Mouse (Mus musculus): ENCODE measurements around the gene Chd2.
"Not testable (repeated sequence)": the region's sequence is repeated elsewhere in the genome, so short reads cannot be mapped to it uniquely, and the experiment has no call there.

Chd2 gene

GRCm38 (mm10) chr7:73541412-73542130, at the start of gene Chd2:
Gene Chd2, minus strand, starts transcription at chr7:73541830.
- DNase-seq, result peak; percentile 83

GRCm38 (mm10) chr7:73590757-73591156, 49.1 kb upstream of the Chd2 start:
- DNase-seq, result no peak

DNA sequence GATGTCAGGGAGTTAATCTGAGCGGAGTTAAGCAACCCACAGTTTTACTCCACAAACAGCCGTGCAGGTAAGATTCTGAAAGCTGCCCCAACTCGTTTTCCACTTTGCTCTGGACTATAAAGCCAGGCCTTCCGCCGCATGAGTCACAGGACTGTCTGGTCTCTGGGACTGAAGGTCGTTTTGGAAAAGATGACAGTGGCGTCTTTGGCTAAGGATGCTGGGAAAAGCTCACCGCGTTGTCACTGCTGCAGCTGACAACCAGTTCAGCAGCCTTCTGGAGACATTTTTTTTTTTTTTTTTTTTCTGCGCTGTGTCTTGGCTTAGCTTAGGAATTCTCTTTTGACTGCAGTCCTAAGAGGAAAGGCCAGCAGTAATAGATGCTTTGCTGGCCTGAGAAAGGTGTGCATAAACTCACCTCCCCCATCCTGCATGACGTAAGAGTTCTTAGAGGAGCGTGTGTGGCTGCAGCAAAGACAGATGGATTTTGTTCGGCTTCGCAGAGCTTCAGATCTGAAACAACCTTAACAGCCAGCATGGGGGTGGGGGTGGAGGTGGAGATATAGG, 47.7 kb upstream of the Chd2 start:
- DNase-seq, result peak; percentile 58

DNA sequence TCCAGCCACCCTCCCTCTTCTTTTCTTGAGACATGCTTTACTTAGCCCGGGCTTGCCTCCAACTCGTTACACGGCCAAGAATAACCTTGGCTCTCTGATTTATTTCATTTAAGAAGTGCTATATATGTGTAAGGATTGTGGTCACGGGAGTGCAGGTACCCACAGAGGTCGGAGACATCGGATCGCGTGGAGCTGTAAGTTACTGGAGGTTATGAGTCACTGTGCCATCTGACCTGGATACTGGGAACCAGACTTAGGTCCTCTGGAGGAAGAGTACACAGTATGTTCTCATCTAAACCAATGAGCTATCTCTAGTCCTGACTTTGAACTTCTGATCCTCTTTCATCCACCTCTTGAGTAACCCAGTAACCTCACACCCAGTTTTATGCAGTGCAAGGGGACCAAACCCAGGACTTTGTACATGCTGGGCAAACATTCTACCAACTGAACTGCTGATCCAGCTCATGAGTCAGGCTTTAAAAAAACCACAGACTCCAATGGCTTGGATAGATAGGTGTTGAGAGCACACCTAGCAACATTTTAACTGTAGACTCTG, 46.8 kb upstream of the Chd2 start:
- DNase-seq, result peak; percentile 55

DNA sequence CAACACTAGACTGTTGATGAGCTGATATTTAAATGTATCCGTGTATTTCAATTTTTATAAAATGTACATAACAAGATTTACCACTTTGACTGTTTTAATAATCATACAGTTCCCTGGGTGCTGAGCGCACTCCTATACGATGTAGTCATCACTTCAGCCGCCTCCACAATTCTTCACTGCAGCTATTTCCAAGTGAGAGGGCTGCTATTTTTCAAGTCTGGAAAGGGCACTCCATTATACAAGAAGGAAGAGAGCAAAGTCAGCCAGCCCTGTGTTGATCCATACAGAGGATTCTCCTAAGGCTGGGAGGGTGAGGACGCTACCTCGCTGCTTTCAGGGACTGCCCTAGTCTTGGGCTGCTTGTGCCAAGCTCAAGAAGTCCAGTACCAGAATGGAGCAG, 45.1 kb upstream of the Chd2 start:
- DNase-seq, result no peak

GRCm38 (mm10) chr7:73586206-73586605, 44.6 kb upstream of the Chd2 start:
- DNase-seq, result no peak

DNA sequence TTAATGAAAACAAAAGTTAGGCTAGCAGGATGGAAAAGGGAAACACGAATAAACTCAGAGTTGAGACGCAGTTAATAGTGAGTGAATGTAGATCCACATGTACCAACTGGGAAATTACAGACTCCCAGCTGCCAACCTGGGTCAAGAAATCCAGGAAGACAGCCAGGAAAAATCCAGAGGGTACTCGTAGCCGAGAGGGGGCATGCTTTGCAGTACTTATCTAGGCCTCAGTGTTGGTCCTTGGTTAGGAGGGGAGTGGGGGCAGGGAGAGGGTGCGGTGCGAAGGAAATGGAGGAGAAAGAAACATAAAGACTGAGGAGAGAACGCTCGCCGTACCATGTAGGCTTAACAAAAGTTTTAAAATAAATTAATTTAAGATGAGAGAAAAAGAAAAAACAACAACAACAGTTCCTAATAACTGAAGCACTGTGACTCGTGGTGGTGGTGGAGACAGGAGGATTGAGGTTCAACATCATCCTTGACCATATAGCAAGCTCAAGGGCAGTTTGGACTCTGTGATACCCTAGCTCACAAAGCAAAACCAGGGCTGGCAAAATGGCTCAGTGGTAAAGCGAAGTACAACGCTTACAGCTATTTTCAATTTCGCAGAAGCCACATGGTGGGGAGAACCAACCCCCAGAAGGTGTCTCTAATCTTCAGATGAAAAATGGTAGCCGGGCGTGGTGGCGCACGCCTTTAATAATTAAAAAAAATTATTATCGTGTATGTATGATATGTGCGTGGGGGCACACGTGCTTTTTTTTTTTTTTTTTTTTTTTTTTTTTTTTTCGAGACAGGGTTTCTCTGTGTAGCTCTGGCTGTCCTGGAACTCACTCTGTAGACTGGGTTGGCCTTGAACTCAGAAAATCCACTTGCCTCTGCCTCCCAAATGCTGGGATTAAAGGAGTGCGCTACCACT, 43.7 kb upstream of the Chd2 start:
- no peak for DNase-seq

- DNase-seq, result peak; percentile 65
Measured at GRCm38 (mm10) chr7:73584009-73584995, 42.7 kb upstream of the Chd2 start.

DNA sequence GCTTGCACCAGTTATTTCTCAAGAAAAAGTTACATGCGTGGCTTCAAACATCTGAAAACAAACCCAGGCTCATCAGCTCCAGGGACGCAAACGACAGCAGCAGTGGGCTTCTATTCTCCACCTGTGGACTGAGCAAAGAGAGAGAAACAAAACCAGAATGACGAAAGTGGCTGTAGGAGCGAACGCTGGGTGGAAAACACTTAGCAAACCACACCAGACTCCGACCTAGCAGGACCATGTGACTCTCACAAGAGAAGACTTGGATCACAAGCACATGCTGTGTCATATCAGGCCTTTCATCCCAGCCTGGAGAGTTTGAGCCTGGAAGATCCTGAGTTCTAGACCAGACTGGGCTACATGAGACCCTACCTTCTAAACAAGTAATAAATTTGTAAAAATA, 41.8 kb upstream of the Chd2 start:
- DNase-seq, result no peak

- no peak for DNase-seq
Measured at GRCm38 (mm10) chr7:73581836-73582375, 40.3 kb upstream of the Chd2 start.

DNA sequence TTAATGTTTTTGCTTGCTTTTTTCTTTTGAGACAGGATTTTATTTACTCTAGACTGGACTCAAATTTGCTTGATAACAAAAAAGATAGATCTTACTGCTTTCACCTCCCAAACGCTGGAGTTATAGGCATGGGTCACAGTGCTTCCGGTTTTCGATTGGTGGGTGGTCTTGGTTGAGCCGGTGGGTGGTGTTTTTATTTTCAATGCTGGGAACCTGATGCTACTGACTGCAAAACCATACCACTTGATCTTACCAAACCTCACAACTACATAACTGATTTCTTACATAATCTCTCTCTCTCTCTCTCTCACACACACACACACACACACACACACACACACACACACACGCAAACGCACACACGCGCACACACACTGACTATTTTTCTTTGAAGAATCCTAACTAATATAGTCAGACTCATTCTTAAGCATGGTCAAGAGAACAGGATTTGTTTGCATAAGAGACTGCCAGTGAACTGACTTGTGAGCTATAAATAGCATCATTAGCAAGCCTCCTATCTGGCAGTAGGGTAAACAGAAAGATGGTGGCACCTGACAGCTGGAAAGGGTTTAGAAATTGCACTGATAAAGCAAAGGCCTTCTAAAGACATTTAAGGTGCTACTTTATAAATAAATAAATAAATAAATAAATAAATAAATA, 37.6 kb upstream of the Chd2 start:
- DNase-seq, result no peak

DNA sequence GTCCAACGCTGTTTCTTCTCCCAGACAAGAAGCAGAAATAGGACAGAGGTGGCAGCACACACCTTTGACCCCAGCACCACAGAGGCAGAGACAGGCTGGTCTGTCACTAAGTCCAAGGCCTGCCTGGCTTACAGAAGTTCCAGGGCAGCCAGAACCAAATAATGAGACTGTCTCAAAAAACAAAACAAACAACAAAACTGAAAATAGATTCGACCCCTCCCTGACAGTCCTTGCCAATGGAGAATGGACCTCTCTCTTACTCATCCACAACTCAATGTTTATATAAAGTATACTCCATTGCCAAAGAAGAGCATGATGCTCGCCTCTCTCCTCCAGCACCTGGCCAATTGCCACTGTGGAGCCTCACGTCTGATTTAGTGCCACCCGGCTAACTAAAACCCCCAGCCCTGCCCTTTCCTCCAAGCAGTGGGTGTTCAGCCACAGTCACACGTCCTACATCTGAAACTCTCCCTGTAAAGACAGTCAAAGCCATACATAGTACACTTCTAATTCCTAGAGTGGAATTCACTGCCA, 36.3 kb upstream of the Chd2 start:
- DNase-seq, result no peak

- peak; percentile 45 for DNase-seq
Measured at GRCm38 (mm10) chr7:73576101-73576936, 34.7 kb upstream of the Chd2 start.

GRCm38 (mm10) chr7:73575257-73575656, 33.6 kb upstream of the Chd2 start:
- DNase-seq, result no peak

DNA sequence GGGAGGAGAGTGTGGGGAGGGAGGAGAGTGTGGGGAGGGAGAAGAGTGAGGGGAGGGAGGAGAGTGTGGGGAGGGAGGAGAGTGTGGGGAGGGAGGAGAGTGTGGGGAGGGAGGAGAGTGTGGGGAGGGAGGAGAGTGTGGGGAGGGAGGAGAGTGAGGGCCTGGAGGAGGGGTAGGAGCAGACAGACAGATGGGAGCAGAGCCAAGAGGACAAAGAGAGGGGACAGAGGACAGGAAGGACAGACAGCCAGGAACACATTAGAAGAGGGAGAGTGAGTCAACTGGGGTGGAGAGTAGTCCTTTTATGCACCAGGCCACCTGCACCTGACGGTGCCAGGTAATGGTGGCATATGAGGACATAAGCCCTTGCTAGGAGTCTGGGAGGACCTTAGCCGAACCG, 33.0 kb upstream of the Chd2 start:
- DNase-seq, result not testable (repeated sequence)

DNA sequence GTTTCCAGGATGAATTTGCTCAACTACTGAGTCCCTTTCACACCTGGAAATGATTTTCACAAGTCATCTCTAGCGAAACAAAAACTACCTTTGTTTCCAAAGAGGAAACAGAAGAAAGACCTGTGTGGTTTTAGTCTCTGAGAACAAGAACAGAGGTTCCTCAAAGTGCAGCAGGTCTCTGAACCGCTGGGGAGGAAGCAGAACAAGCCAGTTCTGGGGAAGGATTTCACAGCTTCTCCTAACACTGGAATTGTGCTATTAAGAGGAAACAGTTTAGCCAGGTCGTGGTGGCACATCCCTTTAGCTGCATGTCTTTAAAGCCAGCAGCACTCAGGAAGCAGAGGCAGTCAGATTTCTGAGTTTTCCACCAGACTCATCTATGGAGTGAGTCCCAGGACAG, 30.9 kb upstream of the Chd2 start:
- DNase-seq, result peak; percentile 1

- peak; percentile 2 for DNase-seq
Measured at GRCm38 (mm10) chr7:73568801-73569403, 27.3 kb upstream of the Chd2 start.

GRCm38 (mm10) chr7:73567754-73568161, 26.1 kb upstream of the Chd2 start:
- DNase-seq, result peak; percentile 22

DNA sequence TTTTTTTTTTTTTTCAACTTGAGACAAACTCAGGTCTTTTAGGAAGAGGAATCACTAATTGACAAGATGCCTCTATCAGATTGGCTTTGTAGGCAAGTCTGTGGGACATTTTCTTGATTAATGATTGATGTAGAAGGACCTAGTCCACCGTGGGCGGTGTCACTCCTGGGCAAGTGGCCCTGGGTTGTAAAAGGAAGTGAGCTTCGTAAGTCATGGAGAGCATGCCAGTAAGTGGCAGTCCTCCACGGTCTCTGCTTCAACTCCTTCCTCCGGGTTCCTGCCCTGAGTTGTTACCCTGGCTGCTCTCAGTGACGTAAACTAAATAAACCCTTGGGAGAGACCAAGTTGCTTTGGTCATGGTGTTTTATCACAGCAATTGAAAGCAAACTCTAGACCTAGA, 22.5 kb upstream of the Chd2 start:
- DNase-seq, result peak; percentile 60
